Mouse (Mus musculus): Measurements from ENCODE around the gene Mccc1.

Mccc1 gene

GRCm38 (mm10) chr3:35923495-35923894, 77.0 kb downstream of the Mccc1 start:
- DNase-seq (ENCODE audit: extremely low read depth, insufficient read length, low spot score), result no peak

DNA sequence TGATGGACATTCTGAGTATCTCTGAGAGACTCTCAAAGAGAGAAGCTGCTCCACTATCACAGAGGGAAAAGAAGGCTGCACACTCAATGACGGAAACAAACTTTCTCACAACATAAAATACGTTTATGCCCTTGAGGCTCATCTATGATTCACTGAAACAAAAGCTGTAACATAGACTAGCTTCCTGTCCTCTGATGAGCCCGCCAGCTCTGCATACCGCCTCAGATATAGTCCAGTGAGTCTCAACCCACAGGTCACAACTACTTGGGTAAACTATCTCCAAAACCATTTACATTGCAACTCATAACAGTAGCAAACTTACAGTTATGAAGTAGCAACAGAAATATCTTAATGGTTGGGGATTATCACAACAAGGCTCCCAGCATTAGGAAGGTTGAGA, 78.0 kb downstream of the Mccc1 start:
- DNase-seq (ENCODE audit: extremely low read depth, insufficient read length, low spot score), result no peak

DNA sequence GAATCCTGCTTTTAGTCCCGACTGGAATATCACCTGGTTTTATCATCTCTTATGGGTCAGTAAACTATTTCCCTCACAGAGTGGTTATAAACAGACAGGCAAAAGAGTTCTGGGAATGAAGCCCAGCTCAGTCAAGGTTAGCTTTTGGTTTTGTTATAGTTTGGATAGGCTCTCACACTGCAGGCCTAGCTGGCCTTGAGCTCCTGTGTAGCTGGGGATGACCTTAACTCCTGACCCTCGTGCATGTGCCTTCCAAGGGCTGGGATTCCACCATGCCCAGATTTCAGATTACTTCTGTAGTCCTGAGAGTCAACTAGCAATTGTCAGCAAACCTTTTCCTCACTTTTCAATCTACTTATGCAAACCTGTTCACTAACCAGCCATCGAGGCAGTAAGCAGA, 82.2 kb downstream of the Mccc1 start:
- no peak for DNase-seq (ENCODE audit: extremely low read depth, insufficient read length, low spot score)
